Mouse (Mus musculus) liver, adult 2 months (tissue): ENCODE results near the gene Gm3646.

Experiments used
- CTCF ChIP-seq: fragments of 200-500 bp; IDR thresholded peaks from 2 replicates; pipeline ENCODE4 v1.5.1; 2011; ENCODE audit warnings: low read depth, low read length, control low read depth
- POLR2A ChIP-seq: fragments of 200-500 bp; IDR thresholded peaks from 2 replicates; pipeline ENCODE4 v1.6.1; 2011; ENCODE audit warnings: low read length, control low read depth; ENCODE audit not compliant: insufficient read depth; ENCODE audit errors: extremely low read depth

DNA sequence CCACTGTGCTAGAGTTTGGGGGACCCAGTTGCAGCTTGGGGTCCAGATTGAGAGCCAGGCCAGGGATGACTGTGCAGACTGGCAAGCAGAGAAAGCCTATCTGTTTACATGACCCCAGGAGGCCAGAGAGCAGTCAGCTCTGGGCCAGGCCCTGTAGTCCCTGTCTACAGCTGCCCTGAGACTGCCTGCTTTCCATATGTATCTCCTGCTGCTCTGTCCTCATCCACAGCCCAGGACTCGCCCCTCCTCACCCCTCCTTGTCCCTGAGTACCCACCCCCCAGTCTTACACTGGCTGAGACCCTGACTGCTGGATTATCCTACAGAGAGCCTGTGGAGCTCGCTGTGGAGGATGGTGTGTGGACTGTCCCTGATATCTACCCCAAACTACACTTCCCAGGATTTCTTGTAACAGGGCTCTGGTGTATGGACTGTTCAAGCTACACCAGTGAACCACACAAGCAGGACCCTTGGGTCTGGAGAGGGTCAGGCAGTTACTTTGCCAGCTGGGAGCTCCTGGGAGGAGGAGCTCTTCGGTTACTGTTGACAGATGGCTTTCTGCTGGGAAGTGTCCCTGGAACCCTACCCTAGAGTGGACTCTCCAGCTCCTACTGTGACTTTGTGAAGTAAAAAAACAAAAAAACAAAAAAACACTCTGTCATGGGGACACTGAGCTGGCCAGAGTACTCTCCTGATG, 32.6 kb downstream of the Gm3646 start:
- TF ChIP-seq POLR2A = no peak
- no peak for TF ChIP-seq CTCF
